Mouse (Mus musculus) frontal cortex, postnatal 36 days (tissue): Measurements from ENCODE around the gene Casp14.
"Not testable (repeated sequence)": the region's sequence is repeated elsewhere in the genome, so short reads cannot be mapped to it uniquely, and the experiment has no call there.

ENCODE experiments used
- DNase-seq, 2 experiments: peaks; one replicate each; pipeline ENCODE4 v3.0.0; 2022; ENCODE audit warnings: low spot score in 2 of 2

Gene Casp14

GRCm38 (mm10) chr10:78670121-78670520 is 48.0 kb downstream of the Casp14 start:
- DNase-seq = not testable (repeated sequence)

- DNase-seq = not testable (repeated sequence)
These were observed 51.4 kb downstream of the Casp14 start for GRCm38 (mm10) chr10:78666696-78667095.

GRCm38 (mm10) chr10:78664546-78664945 is 53.5 kb downstream of the Casp14 start:
- DNase-seq = no peak
